Comparison of ENCODE assay signal across 8 mouse cellular contexts in genomic region chr17:10093437-10094107, GRCm38 (mm10).
DNase-seq lines count a peak whose midpoint lies in the region.

No protein-coding gene starts in this region.

- intact Hi-C loops in left cerebral cortex, postnatal 25 days (cut with DNase I) = loop anchor here (10.0 kb wide), 1 partner anchor 221 kb away; the partner anchor contains the start of gene Qk
- intact Hi-C loops in gastrocnemius, postnatal 36 days (cut with DNase I) = loop anchor here (10.0 kb wide), 1 partner anchor 329 kb away; no protein-coding TSS in a partner anchor

- peak; percentile 20 to 55 for DNase-seq in left cerebral cortex, postnatal 25 days (ENCODE audit: low spot score in 2 of 2)
- DNase-seq in left cerebral cortex, adult 18-20 months (ENCODE audit: low spot score in 2 of 2) = no peak
- peak; percentile 51 to 62 for DNase-seq in gastrocnemius, postnatal 36 days
- peak; percentile 65 for DNase-seq in kidney, postnatal 10 days
- peak; percentile 34 for DNase-seq in right cerebral cortex, postnatal 25 days
- DNase-seq in cerebellum, postnatal 14 days = no peak
- no peak for DNase-seq in cerebellum, postnatal 4 days (ENCODE audit: low spot score in 2 of 2)
- DNase-seq in cerebellum, postnatal 10 days = no peak

Comparison
In these comparisons a context has a peak if more than half of its experiments do, and no peak if none do; other contexts are left out.
1. DNase-seq: peak in left cerebral cortex, postnatal 25 days (2 of 2), gastrocnemius, postnatal 36 days (2 of 2), kidney, postnatal 10 days (single experiment) and right cerebral cortex, postnatal 25 days (single experiment); none in left cerebral cortex, adult 18-20 months (0 of 2), cerebellum, postnatal 14 days (0 of 2), cerebellum, postnatal 4 days (0 of 2) and cerebellum, postnatal 10 days (0 of 2).